Mouse (Mus musculus) heart, postnatal 25 days (tissue): ENCODE measurements around the gene Eif2b4. TPM values are rescaled to one million over a fixed set of nuclear protein-coding genes. Genes with fewer than 3 reads are reported as not detected.

Experiments used
- DNase-seq: peaks from one replicate; pipeline ENCODE4 v3.0.0; 2022; ENCODE audit warnings: low spot score
- intact Hi-C: fragments of 180-260 bp; cut with DNase I; formaldehyde crosslinking; loops from one replicate; pipeline ENCODE4 v1.15.1; 2025
- total RNA-seq, 2 experiments: library from RNA; stranded (reverse); gene quantifications; 2 replicates each; pipeline ENCODE4 v1.2.3; 2021

Eif2b4 gene
- total RNA-seq, 2 experiments from 2014 or later = 51.6 to 55.5 TPM

- intact Hi-C loops = loop anchor here (1.0 kb wide), 1 partner anchor 8 kb away; the partner anchor contains the start of genes Eif2b4 and Snx17
These were observed 8.0 kb upstream of the Eif2b4 start for GRCm38 (mm10) chr5:31201042-31201741.

GRCm38 (mm10) chr5:31200327-31200768 lies 7.1 kb upstream of the Eif2b4 start:
- intact Hi-C loops = no loop called here
- no peak for DNase-seq

More at GRCm38 (mm10) chr5:31201042-31201741, 8.0 kb upstream of the Eif2b4 start:
- DNase-seq = no peak

- no peak for DNase-seq
- intact Hi-C loops = no loop called here
These were observed 6.7 kb upstream of the Eif2b4 start for GRCm38 (mm10) chr5:31199893-31200292.

- no peak for DNase-seq
- intact Hi-C loops = no loop called here
These were observed 6.2 kb upstream of the Eif2b4 start for GRCm38 (mm10) chr5:31199321-31199892.

GRCm38 (mm10) chr5:31198616-31199320 lies 5.5 kb upstream of the Eif2b4 start:
- intact Hi-C loops = no loop called here
- DNase-seq = no peak

GRCm38 (mm10) chr5:31198170-31198569 lies 4.9 kb upstream of the Eif2b4 start:
- intact Hi-C loops = no loop called here
- no peak for DNase-seq

GRCm38 (mm10) chr5:31197072-31197471 lies 3.8 kb upstream of the Eif2b4 start:
- DNase-seq = no peak
- intact Hi-C loops = no loop called here

- intact Hi-C loops = no loop called here
- no peak for DNase-seq
These were observed 3.0 kb upstream of the Eif2b4 start for GRCm38 (mm10) chr5:31196207-31196606.

DNA sequence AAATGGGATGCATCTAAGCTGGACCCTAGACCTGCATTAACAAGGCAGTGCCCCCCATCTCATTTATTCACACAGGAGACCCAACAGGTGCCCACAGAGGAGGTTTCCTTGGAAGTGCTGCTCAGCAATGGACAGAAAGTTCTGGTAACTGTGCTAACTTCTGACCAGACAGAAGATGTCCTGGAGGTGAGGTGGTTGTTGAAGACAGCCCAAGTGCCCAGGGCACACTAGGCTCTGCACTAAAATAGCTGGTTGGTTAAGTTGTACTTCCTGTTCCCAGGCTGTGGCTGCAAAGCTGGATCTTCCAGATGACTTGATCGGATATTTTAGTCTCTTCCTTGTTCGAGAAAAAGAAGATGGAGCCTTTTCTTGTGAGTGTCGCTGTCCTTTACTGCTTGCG lies 2.4 kb upstream of the Eif2b4 start:
- intact Hi-C loops = no loop called here
- DNase-seq = no peak

GRCm38 (mm10) chr5:31194486-31195485 lies 1.6 kb upstream of the Eif2b4 start:
- no peak for DNase-seq
- intact Hi-C loops = no loop called here

DNA sequence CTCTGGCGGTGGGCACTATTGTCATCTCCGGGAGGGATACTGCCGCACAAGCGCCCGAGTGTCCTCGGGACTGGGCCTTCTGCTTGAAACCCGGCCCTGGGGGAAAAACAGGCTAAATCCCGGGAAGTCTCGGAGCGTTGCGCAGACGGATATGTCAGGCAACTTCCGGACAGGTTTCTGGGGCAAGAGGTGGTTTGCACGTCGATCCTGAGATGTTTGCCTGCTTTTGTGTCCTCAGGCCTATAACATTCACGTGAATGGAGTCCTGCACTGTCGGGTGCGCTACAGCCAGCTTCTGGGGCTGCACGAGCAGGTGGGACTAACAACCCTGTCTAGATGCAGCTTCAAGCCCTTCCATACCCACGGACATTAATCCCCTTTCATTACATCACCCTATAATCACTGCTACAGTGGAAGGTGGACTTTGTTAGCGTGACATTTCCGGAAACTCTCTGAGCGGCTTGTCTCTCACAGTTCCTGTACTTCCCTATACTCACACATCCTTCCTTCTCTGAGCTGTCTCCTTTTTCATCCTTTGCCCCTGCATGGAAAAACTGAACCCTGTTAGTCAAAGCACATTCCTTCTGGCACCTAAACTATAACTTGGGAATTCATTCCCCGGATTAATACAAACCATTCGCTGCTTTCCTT lies 526 bp upstream of the Eif2b4 start:
- intact Hi-C loops = loop anchor here (1.0 kb wide), 2 partner anchors 8 to 14 kb away; partner anchors contain the start of gene Gm29609
- DNase-seq = no peak

DNA sequence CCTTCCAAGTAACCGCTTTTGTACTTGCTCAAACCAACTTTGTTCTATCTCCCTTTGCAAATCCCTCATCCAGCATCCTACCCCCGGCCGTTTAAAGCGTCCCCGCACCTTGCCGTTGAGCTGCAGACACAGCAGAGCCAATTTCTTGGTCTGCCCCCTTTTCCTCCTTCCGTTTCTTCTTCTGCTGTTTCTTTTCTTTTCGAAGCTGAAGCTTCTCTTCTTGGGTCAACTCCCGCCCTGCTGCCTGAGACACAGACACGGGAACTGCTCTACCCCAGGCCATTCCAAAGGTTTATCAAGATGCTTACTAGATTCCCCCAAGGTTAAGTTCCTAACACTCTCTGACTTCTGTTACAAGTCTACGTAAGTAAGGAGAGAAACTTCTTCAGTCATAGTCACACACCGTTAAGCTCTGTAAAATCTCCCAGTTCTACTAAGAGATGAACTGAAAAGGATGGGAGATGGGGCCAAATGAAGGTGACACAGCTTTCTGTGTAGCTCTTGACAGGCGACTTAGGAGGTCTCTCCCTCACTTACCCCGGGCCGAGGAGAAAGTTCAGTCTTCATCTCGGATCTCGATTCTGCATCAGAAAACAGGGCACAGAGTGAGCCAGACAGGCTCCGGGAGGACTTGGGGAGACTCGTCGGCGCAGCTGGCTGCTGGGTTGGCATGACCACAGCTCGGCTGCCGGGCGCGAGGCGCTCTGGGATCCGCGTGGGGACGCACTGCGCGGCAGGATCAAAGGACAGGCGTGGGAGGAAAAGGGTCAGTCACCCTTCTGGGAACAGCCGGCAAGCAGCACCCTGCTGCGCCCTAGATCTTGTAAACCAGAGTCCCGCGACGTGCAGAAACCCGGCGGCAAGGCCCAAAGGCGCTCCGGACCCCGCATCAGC lies 938 bp downstream of the Eif2b4 start:
- no peak for DNase-seq
- intact Hi-C loops = no loop called here

- intact Hi-C loops = no loop called here
- DNase-seq = no peak
These were observed 3.0 kb downstream of the Eif2b4 start for GRCm38 (mm10) chr5:31190201-31190600.

- intact Hi-C loops = no loop called here
- no peak for DNase-seq
These were observed 4.9 kb downstream of the Eif2b4 start for GRCm38 (mm10) chr5:31188223-31188840.

DNA sequence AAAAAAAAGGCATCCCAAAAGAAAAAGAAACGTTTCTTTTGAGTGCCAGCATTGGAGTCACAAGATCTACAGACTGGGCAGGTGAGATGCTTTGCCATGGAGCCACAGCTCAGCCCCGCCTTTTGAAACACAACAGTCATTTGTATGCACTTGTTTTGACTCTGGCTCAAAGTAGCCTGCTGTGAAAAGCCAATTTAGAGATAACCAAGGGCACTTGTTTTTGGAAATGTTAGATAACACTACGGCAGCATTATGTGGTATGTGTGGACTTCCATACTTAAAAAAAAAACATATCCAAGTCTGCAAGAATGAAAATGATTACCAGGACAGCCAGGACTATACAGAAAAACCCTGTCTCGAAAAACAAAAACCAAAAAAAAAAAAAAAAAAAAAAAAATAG lies 9.6 kb downstream of the Eif2b4 start:
- intact Hi-C loops = no loop called here

GRCm38 (mm10) chr5:31181183-31181770 lies 12.0 kb downstream of the Eif2b4 start:
- no peak for DNase-seq
- intact Hi-C loops = no loop called here

More for the DNA sequence above, 9.6 kb downstream of the Eif2b4 start:
- no peak for DNase-seq
